Mouse (Mus musculus) thymus, postnatal 36 days (tissue): ENCODE data around the gene Mrgbp.

Experiments used
- DNase-seq, 2 experiments: peaks; one replicate each; pipeline ENCODE4 v3.0.0; 2022; ENCODE audit warnings: mixed read lengths in 2 of 2

Mrgbp gene

GRCm38 (mm10) chr2:180581002-180581401, at the start of gene Mrgbp:
Mrgbp (plus strand) TSS chr2:180581304.
- no peak for DNase-seq

GRCm38 (mm10) chr2:180531671-180532385, 49.3 kb upstream of the Mrgbp start:
- no peak for DNase-seq

GRCm38 (mm10) chr2:180532386-180532995, 48.6 kb upstream of the Mrgbp start:
- DNase-seq: no peak

GRCm38 (mm10) chr2:180533237-180533636, 47.9 kb upstream of the Mrgbp start:
- DNase-seq: no peak

- no peak for DNase-seq
These were observed 37.4 kb upstream of the Mrgbp start for GRCm38 (mm10) chr2:180543675-180544074.

GRCm38 (mm10) chr2:180545046-180545445, 36.1 kb upstream of the Mrgbp start:
- no peak for DNase-seq

GRCm38 (mm10) chr2:180547384-180548106, 33.6 kb upstream of the Mrgbp start:
- no peak for DNase-seq

GRCm38 (mm10) chr2:180552340-180552739, 28.8 kb upstream of the Mrgbp start:
- DNase-seq: no peak

- DNase-seq: no peak
These were observed 25.9 kb upstream of the Mrgbp start for GRCm38 (mm10) chr2:180555219-180555618.

- no peak for DNase-seq
These were observed 24.6 kb upstream of the Mrgbp start for GRCm38 (mm10) chr2:180556470-180556869.

- DNase-seq: peak; percentile 18 to 20
These were observed 20.9 kb upstream of the Mrgbp start for GRCm38 (mm10) chr2:180560245-180560644.

- DNase-seq: no peak
These were observed 19.0 kb upstream of the Mrgbp start for GRCm38 (mm10) chr2:180562146-180562545.

GRCm38 (mm10) chr2:180563296-180563695, 17.8 kb upstream of the Mrgbp start:
- DNase-seq: no peak

GRCm38 (mm10) chr2:180563841-180564240, 17.3 kb upstream of the Mrgbp start:
- DNase-seq: no peak

GRCm38 (mm10) chr2:180566240-180566913, 14.7 kb upstream of the Mrgbp start:
- DNase-seq: peak in 1 of 2 experiments; percentile 37

GRCm38 (mm10) chr2:180569028-180569643, 12.0 kb upstream of the Mrgbp start:
- DNase-seq: no peak

GRCm38 (mm10) chr2:180576482-180576881, 4.6 kb upstream of the Mrgbp start:
- no peak for DNase-seq

GRCm38 (mm10) chr2:180578686-180579085, 2.4 kb upstream of the Mrgbp start:
- peak; percentile 48 to 54 for DNase-seq

- DNase-seq: peak; percentile 96 to 98
These were observed 1.5 kb downstream of the Mrgbp start for GRCm38 (mm10) chr2:180582481-180583153.

- peak in 1 of 2 experiments; percentile 57 for DNase-seq
These were observed 2.0 kb downstream of the Mrgbp start for GRCm38 (mm10) chr2:180583154-180583507.

GRCm38 (mm10) chr2:180588736-180589122, 7.6 kb downstream of the Mrgbp start:
- no peak for DNase-seq
